Mouse (Mus musculus): ENCODE results near the gene Pabpn1.

Pabpn1 gene

GRCm38 (mm10) chr14:54892200-54892599 lies at the start of gene Pabpn1:
TSS of gene Pabpn1 (plus strand) at chr14:54892500.
- no peak for DNase-seq (ENCODE audit: low read depth, low spot score)

GRCm38 (mm10) chr14:54843461-54843860 lies 48.8 kb upstream of the Pabpn1 start:
- DNase-seq (ENCODE audit: low read depth, low spot score): peak; percentile 42

GRCm38 (mm10) chr14:54855726-54856125 lies 36.6 kb upstream of the Pabpn1 start:
- DNase-seq (ENCODE audit: low read depth, low spot score): no peak

- no peak for DNase-seq (ENCODE audit: low read depth, low spot score)
These were observed 35.6 kb upstream of the Pabpn1 start for GRCm38 (mm10) chr14:54856703-54857102.

GRCm38 (mm10) chr14:54857891-54858290 lies 34.4 kb upstream of the Pabpn1 start:
- no peak for DNase-seq (ENCODE audit: low read depth, low spot score)

- DNase-seq (ENCODE audit: low read depth, low spot score): peak; percentile 30
These were observed 31.8 kb upstream of the Pabpn1 start for GRCm38 (mm10) chr14:54860511-54860910.

- DNase-seq (ENCODE audit: low read depth, low spot score): peak; percentile 83
These were observed 28.6 kb upstream of the Pabpn1 start for GRCm38 (mm10) chr14:54863501-54864312.

GRCm38 (mm10) chr14:54864313-54865036 lies 27.8 kb upstream of the Pabpn1 start:
- DNase-seq (ENCODE audit: low read depth, low spot score): no peak

- DNase-seq (ENCODE audit: low read depth, low spot score): no peak
These were observed 26.7 kb upstream of the Pabpn1 start for GRCm38 (mm10) chr14:54865626-54866025.

GRCm38 (mm10) chr14:54866268-54866667 lies 26.0 kb upstream of the Pabpn1 start:
- no peak for DNase-seq (ENCODE audit: low read depth, low spot score)

GRCm38 (mm10) chr14:54866936-54867335 lies 25.4 kb upstream of the Pabpn1 start:
- no peak for DNase-seq (ENCODE audit: low read depth, low spot score)

GRCm38 (mm10) chr14:54868026-54868425 lies 24.3 kb upstream of the Pabpn1 start:
- DNase-seq (ENCODE audit: low read depth, low spot score): no peak

- DNase-seq (ENCODE audit: low read depth, low spot score): no peak
These were observed 21.4 kb upstream of the Pabpn1 start, which contains the start of gene Homez for GRCm38 (mm10) chr14:54870861-54871260. TSS of gene Homez (minus strand) at chr14:54870961.

GRCm38 (mm10) chr14:54874165-54874564 lies 18.1 kb upstream of the Pabpn1 start:
- no peak for DNase-seq (ENCODE audit: low read depth, low spot score)

GRCm38 (mm10) chr14:54875844-54876538 lies 16.3 kb upstream of the Pabpn1 start:
- peak; percentile 23 for DNase-seq (ENCODE audit: low read depth, low spot score)

GRCm38 (mm10) chr14:54876539-54877047 lies 15.7 kb upstream of the Pabpn1 start:
- DNase-seq (ENCODE audit: low read depth, low spot score): peak; percentile 84

GRCm38 (mm10) chr14:54877048-54877715 lies 15.1 kb upstream of the Pabpn1 start, which contains the start of gene Ppp1r3e:
TSS of gene Ppp1r3e (minus strand) at chr14:54877550.
- peak; percentile 43 for DNase-seq (ENCODE audit: low read depth, low spot score)

GRCm38 (mm10) chr14:54883154-54884021 lies 8.9 kb upstream of the Pabpn1 start, which contains the start of the genes Bcl2l2 and Gm20521:
TSS of gene Bcl2l2 (plus strand) at chr14:54883377.
TSS of gene Gm20521 (plus strand) at chr14:54883441.
- DNase-seq (ENCODE audit: low read depth, low spot score): peak; percentile 77

GRCm38 (mm10) chr14:54884022-54884712 lies 8.1 kb upstream of the Pabpn1 start:
- DNase-seq (ENCODE audit: low read depth, low spot score): no peak
